Comparison of ENCODE assay signal across 9 mouse cellular contexts in genomic region chr4:152273191-152273590, GRCm38 (mm10). TPM values are rescaled to one million over a fixed set of nuclear protein-coding genes. Genes with fewer than 3 reads are reported as not detected.
A peak's percentile ranks its signal among the peaks of the same experiment; 100 is the strongest.
DNase-seq lines count a peak whose midpoint lies in the region; ATAC-seq and TF ChIP-seq lines count a peak whose summit lies in the region.
"Had no signal": no experiment of that assay in that cellular context is flagged by ENCODE, and none has a peak within 500 bp of the region (broad histone marks: within the 10 kb centered on the region; RNA-seq: fewer than 3 reads in every experiment).

No protein-coding gene starts in this region.

- H3K27ac ChIP-seq in gastrocnemius, adult 2 months, result peak overlapping the region; percentile 86
- H3K27ac ChIP-seq in neural tube, embryonic 11.5 days (ENCODE audit: low read depth, low read length), result no peak overlapping the region; the same call in 1 of the 2 replicates
- peak overlapping the region; percentile 72; the same call in 1 of the 2 replicates for H3K27ac ChIP-seq in limb, embryonic 12.5 days
- H3K27ac ChIP-seq in stomach, embryonic 16.5 days (ENCODE audit: low read length), result peak overlapping the region; percentile 92

- intact Hi-C loops in gastrocnemius, adult 2 months (cut with DNase I), result loop anchor here (2.0 kb wide), 1 partner anchor 58 kb away; no protein-coding TSS in a partner anchor

- peak overlapping the region; percentile 79 for H3K4me3 ChIP-seq in gastrocnemius, adult 2 months
- H3K4me3 ChIP-seq in neural tube, embryonic 11.5 days (ENCODE audit: low read depth, low read length), result no peak overlapping the region; the same call in none of the 2 replicates
- no peak overlapping the region; the same call in 1 of the 2 replicates for H3K4me3 ChIP-seq in limb, embryonic 12.5 days (replicated peaks)
- H3K4me3 ChIP-seq in stomach, embryonic 16.5 days (replicated peaks; ENCODE audit: low read length), result no peak overlapping the region

- no peaks in the 10 kb centered on the region for H3K9me3 ChIP-seq in neural tube, embryonic 11.5 days (ENCODE audit: control insufficient read depth, low read length)
- H3K9me3 ChIP-seq in limb, embryonic 12.5 days, result no peaks in the 10 kb centered on the region
- H3K9me3 ChIP-seq in stomach, embryonic 16.5 days (replicated peaks; ENCODE audit: control insufficient read depth, low read length), result no peaks in the 10 kb centered on the region

- no peak for DNase-seq in gastrocnemius, adult 2 months
- DNase-seq in gastrocnemius, postnatal 25 days, result no peak
- peak; percentile 35 for DNase-seq in neural tube, embryonic 11.5 days (ENCODE audit: low spot score)
- no peak for DNase-seq in neural tube, embryonic 10.5 days (ENCODE audit: extremely low spot score, low spot score)
- no peak for DNase-seq in frontal cortex, postnatal 36 days (ENCODE audit: low spot score in 2 of 2)
- DNase-seq in adrenal gland, postnatal 36 days, result no peak
- DNase-seq: B cell, adult 2 months had no signal

- ATAC-seq in neural tube, embryonic 11.5 days (ENCODE audit: insufficient read depth, low FRiP score, low TSS enrichment), result no peak
- ATAC-seq in limb, embryonic 12.5 days (ENCODE audit: insufficient number of reproducible peaks, insufficient read depth, low FRiP score, low TSS enrichment, low read depth), result no peak
- ATAC-seq in stomach, embryonic 16.5 days (ENCODE audit: insufficient read depth, low FRiP score), result no peak

- H3K9ac ChIP-seq in neural tube, embryonic 11.5 days (ENCODE audit: low read length), result no peak overlapping the region
- no peak overlapping the region for H3K9ac ChIP-seq in limb, embryonic 12.5 days (replicated peaks)
- H3K9ac ChIP-seq in stomach, embryonic 16.5 days (ENCODE audit: low read length), result no peak overlapping the region

- no peak for TF ChIP-seq CTCF in gastrocnemius, adult 2 months (IDR thresholded peaks at IDR 0.05)

- 31% methylated on average over 3 of the region's 3 CpGs for WGBS in neural tube, embryonic 11.5 days
- 25% methylated on average over 3 of the region's 3 CpGs for WGBS in limb, embryonic 12.5 days
- 43% methylated on average over 3 of the region's 3 CpGs for WGBS in stomach, embryonic 16.5 days

- peaks cover 29% of the 10 kb centered on the region for H3K4me1 ChIP-seq in neural tube, embryonic 11.5 days (ENCODE audit: control insufficient read depth, insufficient read depth, low read length)
- H3K4me1 ChIP-seq in limb, embryonic 12.5 days (replicated peaks), result peaks cover 41% of the 10 kb centered on the region
- peaks cover 27% of the 10 kb centered on the region for H3K4me1 ChIP-seq in stomach, embryonic 16.5 days (ENCODE audit: control insufficient read depth, insufficient read depth, low read length)

- H3K36me3 ChIP-seq in neural tube, embryonic 11.5 days (ENCODE audit: control insufficient read depth, insufficient read depth, low read length), result no peaks in the 10 kb centered on the region
- H3K36me3 ChIP-seq in limb, embryonic 12.5 days, result no peaks in the 10 kb centered on the region
- no peaks in the 10 kb centered on the region for H3K36me3 ChIP-seq in stomach, embryonic 16.5 days (ENCODE audit: control insufficient read depth, insufficient read depth, low read length)

- H3K4me2 ChIP-seq in neural tube, embryonic 11.5 days (ENCODE audit: low read depth), result peak overlapping the region; percentile 75
- peak overlapping the region; percentile 97 for H3K4me2 ChIP-seq in limb, embryonic 12.5 days
- no peak overlapping the region for H3K4me2 ChIP-seq in stomach, embryonic 16.5 days (ENCODE audit: low read depth, low read length)

- H3K27me3 ChIP-seq in neural tube, embryonic 11.5 days (ENCODE audit: control insufficient read depth, insufficient read depth, low read length), result peaks cover 18% of the 10 kb centered on the region
- H3K27me3 ChIP-seq in limb, embryonic 12.5 days, result peaks cover 40% of the 10 kb centered on the region
- peaks cover 9% of the 10 kb centered on the region; the same call in 1 of the 2 replicates for H3K27me3 ChIP-seq in stomach, embryonic 16.5 days (ENCODE audit: control insufficient read depth, insufficient read depth, low read length)

RNA-seq across cellular contexts. Expression of gene Gpr153, which starts 0.8 kb away (rescaled TPM):
- 1 to 10 TPM; 3.4 to 7.3 TPM for total RNA-seq in gastrocnemius, adult 2 months (2021)
- total RNA-seq in gastrocnemius, postnatal 25 days (2021), result 10 to 100 TPM in 1 of 2 experiments, 1 to 10 TPM in 1; 9.9 to 11.0 TPM
- polyA plus RNA-seq in neural tube, embryonic 11.5 days (2014; fragmentation: Nextera tagmentation; extraction: Ambion mirVana), result 8.3 and 8.9 TPM in 2 replicates
- polyA plus RNA-seq in limb, embryonic 12.5 days (2016; fragmentation: Nextera tagmentation; extraction: Ambion mirVana), result 6.4 and 7.2 TPM in 2 replicates
- 6.0 and 6.1 TPM in 2 replicates for polyA plus RNA-seq in stomach, embryonic 16.5 days (2015; fragmentation: Nextera tagmentation; extraction: Ambion mirVana)
- total RNA-seq in adrenal gland, postnatal 36 days (2021), result 1 to 10 TPM; 4.7 to 7.2 TPM

RNA-seq across cellular contexts. Expression of gene Hes3, which starts 18.3 kb away (rescaled TPM):
- total RNA-seq in gastrocnemius, adult 2 months (2021), result not detected
- not detected for total RNA-seq in gastrocnemius, postnatal 25 days (2021)
- 1.6 and 2.3 TPM in 2 replicates for polyA plus RNA-seq in neural tube, embryonic 11.5 days (2014; fragmentation: Nextera tagmentation; extraction: Ambion mirVana)
- polyA plus RNA-seq in limb, embryonic 12.5 days (2016; fragmentation: Nextera tagmentation; extraction: Ambion mirVana), result not detected in 2 replicates
- not detected in 2 replicates for polyA plus RNA-seq in stomach, embryonic 16.5 days (2015; fragmentation: Nextera tagmentation; extraction: Ambion mirVana)
- total RNA-seq in adrenal gland, postnatal 36 days (2021), result not detected

RNA-seq across cellular contexts. Expression of gene Icmt, which starts 23.8 kb away (rescaled TPM):
- total RNA-seq in gastrocnemius, adult 2 months (2021), result 10 to 100 TPM; 18.1 to 19.3 TPM
- total RNA-seq in gastrocnemius, postnatal 25 days (2021), result 10 to 100 TPM; 16.5 to 16.8 TPM
- polyA plus RNA-seq in neural tube, embryonic 11.5 days (2014; fragmentation: Nextera tagmentation; extraction: Ambion mirVana), result 27.1 and 31.3 TPM in 2 replicates
- polyA plus RNA-seq in limb, embryonic 12.5 days (2016; fragmentation: Nextera tagmentation; extraction: Ambion mirVana), result 29.3 and 33.2 TPM in 2 replicates
- 20.1 and 20.8 TPM in 2 replicates for polyA plus RNA-seq in stomach, embryonic 16.5 days (2015; fragmentation: Nextera tagmentation; extraction: Ambion mirVana)
- 10 to 100 TPM; 49.0 to 50.2 TPM for total RNA-seq in adrenal gland, postnatal 36 days (2021)

RNA-seq across cellular contexts. Expression of gene Rnf207, which starts 45.6 kb away (rescaled TPM):
- total RNA-seq in gastrocnemius, adult 2 months (2021), result not detected
- not detected for total RNA-seq in gastrocnemius, postnatal 25 days (2021)
- 2.1 and 2.2 TPM in 2 replicates for polyA plus RNA-seq in neural tube, embryonic 11.5 days (2014; fragmentation: Nextera tagmentation; extraction: Ambion mirVana)
- polyA plus RNA-seq in limb, embryonic 12.5 days (2016; fragmentation: Nextera tagmentation; extraction: Ambion mirVana), result 0.47 and 0.68 TPM in 2 replicates
- 0.66 and 0.84 TPM in 2 replicates for polyA plus RNA-seq in stomach, embryonic 16.5 days (2015; fragmentation: Nextera tagmentation; extraction: Ambion mirVana)
- total RNA-seq in adrenal gland, postnatal 36 days (2021), result under 1 TPM; 0.46 to 0.96 TPM

RNA-seq across cellular contexts. Expression of gene Rpl22, which starts 52.4 kb away (rescaled TPM):
- 100 to 1,000 TPM; 235 to 261 TPM for total RNA-seq in gastrocnemius, adult 2 months (2021)
- total RNA-seq in gastrocnemius, postnatal 25 days (2021), result 100 to 1,000 TPM; 194 to 222 TPM
- 311 and 312 TPM in 2 replicates for polyA plus RNA-seq in neural tube, embryonic 11.5 days (2014; fragmentation: Nextera tagmentation; extraction: Ambion mirVana)
- 405 and 448 TPM in 2 replicates for polyA plus RNA-seq in limb, embryonic 12.5 days (2016; fragmentation: Nextera tagmentation; extraction: Ambion mirVana)
- 303 and 377 TPM in 2 replicates for polyA plus RNA-seq in stomach, embryonic 16.5 days (2015; fragmentation: Nextera tagmentation; extraction: Ambion mirVana)
- total RNA-seq in adrenal gland, postnatal 36 days (2021), result 100 to 1,000 TPM; 496 to 507 TPM
